Mouse (Mus musculus): ENCODE data around the gene Chit1.

DNA sequence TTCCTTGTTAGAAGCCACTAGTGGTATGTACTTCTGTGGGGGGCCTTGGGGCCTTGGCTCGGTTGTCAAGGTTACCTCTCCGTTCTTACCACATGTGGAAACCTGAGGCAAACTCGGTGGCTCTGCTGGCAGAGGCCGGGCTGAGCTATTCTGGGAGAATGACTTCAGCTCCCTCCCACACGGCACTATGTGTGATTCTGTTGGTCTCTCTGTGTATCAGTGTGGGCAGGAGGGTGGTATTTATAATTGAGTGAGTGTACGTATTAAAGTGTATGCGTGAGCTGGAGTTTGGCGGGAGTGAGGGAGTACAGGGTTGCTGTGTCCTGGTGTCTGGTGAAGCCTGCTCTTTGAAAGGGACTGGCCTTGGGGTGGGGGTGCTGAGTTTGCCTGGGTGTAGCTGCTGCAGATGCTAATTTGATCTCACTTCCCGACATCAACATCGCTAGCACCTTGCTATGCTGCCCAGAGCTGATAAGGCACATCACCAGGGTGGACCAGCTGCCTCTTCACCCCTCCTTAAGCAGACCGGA, 28.0 kb upstream of the Chit1 start:
- TF ChIP-seq CTCF (IDR thresholded peaks at IDR 0.05; ENCODE audit: control insufficient read depth, insufficient read depth, insufficient read length) = no peak
- TF ChIP-seq USF1 (IDR thresholded peaks at IDR 0.05; ENCODE audit: low read depth) = no peak
